Mouse (Mus musculus): ENCODE measurements around the gene Rrm2. TPM values are rescaled to one million over a fixed set of nuclear protein-coding genes. Genes with fewer than 3 reads are reported as not detected.

Rrm2 gene
- total and polyA plus RNA-seq, 3 experiments, result 88.2 to 158 (median 127) TPM

- Histone ChIP-seq H3K27me3 (ENCODE audit: control insufficient read depth in 1 of 2, insufficient read depth in 2 of 2, low read length in 2 of 2) (peaks cover 0 to 8% of the 10 kb centered on the region in 2 experiments; a peak in 2 of 4 replicates), H3K4me3 (ENCODE audit: control insufficient read depth in 1 of 2, insufficient read depth in 1 of 2, low read depth in 2 of 2, low read length in 2 of 2) (no peak overlapping the region), H3K27ac (ENCODE audit: control insufficient read depth, low read depth, low read length) (no peak overlapping the region), H3K9me3 (replicated peaks; ENCODE audit: insufficient read depth, low read length) (no peaks in the 10 kb centered on the region), H3K9ac (ENCODE audit: control insufficient read depth, low read depth, low read length, poor library complexity, severe bottlenecking) (no peak overlapping the region), H3K4me1 (ENCODE audit: control insufficient read depth in 1 of 2, insufficient read depth in 2 of 2, low read length in 2 of 2) (no peaks in the 10 kb centered on the region), H3K79me2 (ENCODE audit: control insufficient read depth, insufficient read depth, low read length, poor library complexity) (no peaks in the 10 kb centered on the region), H3K36me3 (ENCODE audit: control insufficient read depth in 1 of 2, insufficient read depth in 2 of 2, low read length in 2 of 2) (no peaks in the 10 kb centered on the region)
- TF ChIP-seq UBTF (IDR thresholded peaks at IDR 0.05; ENCODE audit: borderline replicate concordance, insufficient read depth, low read depth, low read length) (no peak), ZNF384 (IDR thresholded peaks at IDR 0.05; ENCODE audit: low read depth, low read length) (no peak), NRF1 (IDR thresholded peaks at IDR 0.05; ENCODE audit: insufficient read depth, low read depth, low read length, poor library complexity, severe bottlenecking) (no peak), RAD21 (IDR thresholded peaks at IDR 0.05; ENCODE audit: low read depth, low read length) (no peak), MEF2A (IDR thresholded peaks at IDR 0.05; ENCODE audit: extremely low read depth, insufficient replicate concordance, low read depth, low read length, poor library complexity, severe bottlenecking) (no peak), TCF12 (IDR thresholded peaks at IDR 0.05; ENCODE audit: low read depth, low read length) (no peak), MAZ (IDR thresholded peaks at IDR 0.05; ENCODE audit: low read depth, low read length) (no peak), ELF1 (IDR thresholded peaks at IDR 0.05; ENCODE audit: low read depth, low read length) (no peak)
- DNase-seq (ENCODE audit: low read depth, low spot score), result no peak
These were observed 25.5 kb upstream of the Rrm2 start for GRCm38 (mm10) chr12:24682563-24682962.

GRCm38 (mm10) chr12:24683461-24683860 lies 24.6 kb upstream of the Rrm2 start:
- no peaks in the 10 kb centered on the region for H3K36me3 ChIP-seq (ENCODE audit: control insufficient read depth in 1 of 2, insufficient read depth in 2 of 2, low read length in 2 of 2)
- no peak overlapping the region for H3K9ac ChIP-seq (ENCODE audit: control insufficient read depth, low read depth, low read length, poor library complexity, severe bottlenecking)
- DNase-seq (ENCODE audit: low read depth, low spot score), result no peak
- peaks cover 0 to 8% of the 10 kb centered on the region in 2 experiments; a peak in 2 of 4 replicates for H3K27me3 ChIP-seq (ENCODE audit: control insufficient read depth in 1 of 2, insufficient read depth in 2 of 2, low read length in 2 of 2)
- no peaks in the 10 kb centered on the region for H3K4me1 ChIP-seq (ENCODE audit: control insufficient read depth in 1 of 2, insufficient read depth in 2 of 2, low read length in 2 of 2)
- no peaks in the 10 kb centered on the region for H3K9me3 ChIP-seq (replicated peaks; ENCODE audit: insufficient read depth, low read length)
- TF ChIP-seq USF2 (IDR thresholded peaks at IDR 0.05; ENCODE audit: borderline replicate concordance in 1 of 2, insufficient read depth in 1 of 2, low read depth in 1 of 2, low read length in 2 of 2) (no peak), RCOR1 (IDR thresholded peaks at IDR 0.05; ENCODE audit: low read depth, low read length) (no peak), E2F4 (IDR thresholded peaks at IDR 0.05; ENCODE audit: borderline replicate concordance, low read depth, low read length) (no peak), NELFE (IDR thresholded peaks at IDR 0.05; ENCODE audit: low read depth, low read length) (no peak), ZNF384 (IDR thresholded peaks at IDR 0.05; ENCODE audit: low read depth, low read length) (no peak), CHD2 (IDR thresholded peaks at IDR 0.05; ENCODE audit: low read length) (no peak), EP300 (IDR thresholded peaks at IDR 0.05; ENCODE audit: low read depth in 1 of 2, low read length in 2 of 2) (no peak), TBP (IDR thresholded peaks at IDR 0.05; ENCODE audit: low read depth, low read length) (no peak), POLR2AphosphoS5 (IDR thresholded peaks at IDR 0.05; ENCODE audit: borderline replicate concordance, low read depth, low read length) (no peak), SIN3A (IDR thresholded peaks at IDR 0.05; ENCODE audit: low read length) (no peak), GABPA (IDR thresholded peaks at IDR 0.05; ENCODE audit: low read depth, low read length) (no peak), RAD21 (IDR thresholded peaks at IDR 0.05; ENCODE audit: low read depth, low read length) (no peak), ELF1 (IDR thresholded peaks at IDR 0.05; ENCODE audit: low read depth, low read length) (no peak), MAX (IDR thresholded peaks at IDR 0.05; ENCODE audit: low read length) (no peak)
- H3K79me2 ChIP-seq (ENCODE audit: control insufficient read depth, insufficient read depth, low read length, poor library complexity), result no peaks in the 10 kb centered on the region
- H3K27ac ChIP-seq (ENCODE audit: control insufficient read depth, low read depth, low read length), result no peak overlapping the region
- no peak overlapping the region for H3K4me3 ChIP-seq (ENCODE audit: control insufficient read depth in 1 of 2, insufficient read depth in 1 of 2, low read depth in 2 of 2, low read length in 2 of 2)
